Comparison of ENCODE assay signal across 8 mouse cellular contexts in the genomic region with DNA sequence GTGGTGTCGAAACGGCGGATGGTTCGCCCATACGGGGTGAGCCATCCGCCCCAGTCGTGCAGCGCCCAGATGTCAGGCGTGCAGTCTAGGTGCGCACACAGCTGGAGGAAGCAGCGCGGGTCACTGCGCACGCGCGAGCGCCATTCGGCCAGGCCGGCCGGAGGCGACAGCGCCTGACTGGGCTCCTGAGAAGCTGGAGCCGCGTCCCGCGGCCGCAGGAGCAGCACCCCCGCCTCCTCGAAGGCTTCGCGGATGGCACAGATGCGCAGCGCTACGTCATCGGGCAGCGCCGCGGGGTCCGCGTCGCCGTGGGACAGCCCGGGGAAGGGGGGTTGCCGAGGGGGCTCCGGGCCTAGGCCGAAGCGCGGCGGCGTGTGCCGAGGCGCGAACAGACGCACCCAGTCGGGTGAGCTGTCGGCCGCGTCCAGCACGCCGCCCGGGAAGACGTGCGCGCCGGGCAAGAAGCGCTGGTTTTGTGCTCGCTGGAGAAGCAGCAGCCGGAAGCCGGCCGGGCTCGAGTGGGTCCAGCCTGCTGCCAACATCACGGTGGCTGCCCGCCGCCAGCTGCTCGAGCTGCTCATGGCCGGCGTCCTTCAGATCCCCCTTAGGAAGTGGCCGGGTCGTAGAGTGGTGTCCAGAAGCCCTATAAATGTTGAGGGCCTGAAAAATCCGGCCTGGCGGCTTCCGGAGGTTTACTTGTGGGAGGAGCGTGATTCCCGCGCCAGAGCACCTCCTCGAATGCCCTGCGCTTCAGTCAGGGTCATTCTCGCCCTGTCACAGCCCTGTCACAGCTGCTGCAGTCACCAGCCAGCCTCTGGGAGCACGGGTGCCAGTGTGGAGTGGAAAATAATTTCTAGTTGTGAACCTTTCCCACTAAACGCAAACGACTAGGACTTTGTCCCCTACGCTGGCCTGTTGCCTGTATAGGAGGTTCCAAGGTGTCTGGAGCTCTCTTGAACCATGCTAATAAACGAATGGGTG. TPM values are rescaled to one million over a fixed set of nuclear protein-coding genes. Genes with fewer than 3 reads are reported as not detected.
DNase-seq lines count a peak whose midpoint lies in the region; ATAC-seq and TF ChIP-seq lines count a peak whose summit lies in the region.

No protein-coding gene starts in this region.

- peaks cover 7 to 21% of the 10 kb centered on the region in 2 experiments for H3K36me3 ChIP-seq in CH12.LX (replicated peaks in 1 of 2; ENCODE audit: control insufficient read depth in 1 of 2, insufficient read depth in 1 of 2, low read length in 1 of 2)
- H3K36me3 ChIP-seq in forebrain, embryonic 12.5 days (replicated peaks) = peaks cover 7% of the 10 kb centered on the region
- H3K36me3 ChIP-seq in liver, postnatal 0 days (replicated peaks; ENCODE audit: insufficient read depth, low read length) = peaks cover 8% of the 10 kb centered on the region
- H3K36me3 ChIP-seq in neural tube, embryonic 14.5 days (ENCODE audit: control insufficient read depth, insufficient read depth, low read length) = no peaks in the 10 kb centered on the region

- H3K4me2 ChIP-seq in CH12.LX (ENCODE audit: insufficient read depth, low read depth, poor library complexity, severe bottlenecking) = peak overlapping the region; percentile 52; the same call in 1 of the 2 replicates
- H3K4me2 ChIP-seq in forebrain, embryonic 12.5 days = peak overlapping the region; percentile 80
- H3K4me2 ChIP-seq in liver, postnatal 0 days (ENCODE audit: low read depth, low read length) = peak overlapping the region; percentile 97
- H3K4me2 ChIP-seq in neural tube, embryonic 14.5 days (ENCODE audit: low read depth, low read length) = peak overlapping the region; percentile 55

- in situ Hi-C loops in CH12.LX (cut with MboI; ENCODE audit: low pct_ligation_motif_present, low pct_unique_long_range_greater_than_20kb, low sequenced_read_pairs) = loop anchor here (25.0 kb wide), 1 partner anchor 168 kb away; a partner anchor contains a TSS

- dilution Hi-C loops in CH12.LX (cut with MboI; ENCODE audit: extremely low pct_ligation_motif_present, extremely low pct_unique_long_range_greater_than_20kb, low sequenced_read_pairs) = no loop called here

- 0 out of 2 replicates have a peak, but pooled peaks have one; percentile 20 for TF ChIP-seq EP300 in CH12.LX (IDR thresholded peaks at IDR 0.05; ENCODE audit: low read length)
- TF ChIP-seq EP300 in liver, postnatal 0 days (IDR thresholded peaks at IDR 0.05; ENCODE audit: low read depth) = 0 out of 2 replicates have a peak, but pooled peaks have one; percentile 29

- peak overlapping the region; percentile 77 for H3K27ac ChIP-seq in CH12.LX (ENCODE audit: insufficient read depth, low read depth)
- H3K27ac ChIP-seq in forebrain, embryonic 12.5 days = peak overlapping the region; percentile 94
- H3K27ac ChIP-seq in liver, postnatal 0 days (ENCODE audit: low read depth) = peak overlapping the region; percentile 97
- H3K27ac ChIP-seq in neural tube, embryonic 14.5 days (ENCODE audit: low read depth, low read length) = peak overlapping the region; percentile 97

- intact Hi-C loops in heart, postnatal 10 days (cut with DNase I) = loop anchor here (2.0 kb wide), 1 partner anchor 15 kb away; no protein-coding TSS in a partner anchor

- peak; percentile 85 for DNase-seq in CH12.LX (ENCODE audit: extremely low read depth)
- peak; percentile 75 for DNase-seq in c-Kit-positive CD71-positive TER-119-negative erythroid progenitor cells, embryonic 14.5 days (ENCODE audit: low read depth)
- peak; percentile 92 to 93 for DNase-seq in heart, postnatal 10 days
- DNase-seq in large intestine, adult 2 months (ENCODE audit: low read depth, low spot score) = peak; percentile 90
- DNase-seq in liver, postnatal 0 days = peak; percentile 91
- DNase-seq in testis, postnatal 10 days (ENCODE audit: low spot score) = peak; percentile 92

- peak overlapping the region; percentile 77 for H3K9ac ChIP-seq in CH12.LX (ENCODE audit: insufficient read depth, low read depth)
- peak overlapping the region; percentile 88 for H3K9ac ChIP-seq in forebrain, embryonic 12.5 days
- peak overlapping the region; percentile 92 for H3K9ac ChIP-seq in liver, postnatal 0 days (replicated peaks)
- H3K9ac ChIP-seq in neural tube, embryonic 14.5 days (replicated peaks; ENCODE audit: low read depth, low read length) = peak overlapping the region; percentile 91

- ATAC-seq in forebrain, embryonic 12.5 days (ENCODE audit: low FRiP score) = peak; percentile 94
- ATAC-seq in liver, postnatal 0 days = peak; percentile 80
- ATAC-seq in neural tube, embryonic 14.5 days (ENCODE audit: low read depth) = peak; percentile 95

- peak overlapping the region; percentile 86 to 94 (median 88) for H3K4me3 ChIP-seq in CH12.LX (replicated peaks in 1 of 3; ENCODE audit: low read depth in 2 of 3, low read length in 2 of 3, poor library complexity in 1 of 3)
- peak overlapping the region; percentile 76 for H3K4me3 ChIP-seq in forebrain, embryonic 12.5 days (replicated peaks)
- peak overlapping the region; percentile 85 for H3K4me3 ChIP-seq in liver, postnatal 0 days (ENCODE audit: low read depth, low read length)
- peak overlapping the region; percentile 73 for H3K4me3 ChIP-seq in neural tube, embryonic 14.5 days (ENCODE audit: low read depth, low read length)

- H3K27me3 ChIP-seq in CH12.LX (replicated peaks) = no peaks in the 10 kb centered on the region
- no peaks in the 10 kb centered on the region for H3K27me3 ChIP-seq in forebrain, embryonic 12.5 days
- H3K27me3 ChIP-seq in liver, postnatal 0 days (ENCODE audit: insufficient read depth, low read length) = no peaks in the 10 kb centered on the region
- H3K27me3 ChIP-seq in neural tube, embryonic 14.5 days (ENCODE audit: control insufficient read depth, insufficient read depth, low read length) = no peaks in the 10 kb centered on the region

- no peaks in the 10 kb centered on the region for H3K9me3 ChIP-seq in CH12.LX (replicated peaks; ENCODE audit: low read length)
- no peaks in the 10 kb centered on the region for H3K9me3 ChIP-seq in forebrain, embryonic 12.5 days
- H3K9me3 ChIP-seq in liver, postnatal 0 days (ENCODE audit: low read length) = no peaks in the 10 kb centered on the region
- H3K9me3 ChIP-seq in neural tube, embryonic 14.5 days (ENCODE audit: control insufficient read depth, low read length) = no peaks in the 10 kb centered on the region

- TF ChIP-seq POLR2A in CH12.LX (IDR thresholded peaks at IDR 0.05; ENCODE audit: low read depth, low read length) = peak; percentile 78

- 1% methylated on average over 85 of the region's 93 CpGs for WGBS in forebrain, embryonic 12.5 days
- under 1% methylated on average over 93 of the region's 93 CpGs for WGBS in large intestine, adult 2 months
- under 1% methylated on average over 79 of the region's 93 CpGs for WGBS in liver, postnatal 0 days (ENCODE audit: insufficient replicate concordance)
- WGBS in neural tube, embryonic 14.5 days = 1% methylated on average over 91 of the region's 93 CpGs

- no peak for TF ChIP-seq RAD21 in CH12.LX (IDR thresholded peaks at IDR 0.05; ENCODE audit: low read depth, low read length)

- no peak for TF ChIP-seq CTCF in CH12.LX (conservative IDR thresholded peaks at IDR 0.05 in 1 of 2, IDR thresholded peaks at IDR 0.05 in 1 of 2; ENCODE audit: low read depth in 2 of 2, low read length in 2 of 2)
- no peak for TF ChIP-seq CTCF in liver, postnatal 0 days (IDR thresholded peaks at IDR 0.05; ENCODE audit: low read depth)

- no peaks in the 10 kb centered on the region for H3K79me2 ChIP-seq in CH12.LX (replicated peaks; ENCODE audit: control insufficient read depth, extremely low read depth, insufficient read depth, poor library complexity, severe bottlenecking)

- peaks cover 0 to 14% of the 10 kb centered on the region in 2 experiments; a peak in 3 of 4 replicates for H3K4me1 ChIP-seq in CH12.LX (ENCODE audit: control insufficient read depth in 1 of 2, insufficient read depth in 2 of 2)
- H3K4me1 ChIP-seq in forebrain, embryonic 12.5 days = peaks cover 16% of the 10 kb centered on the region
- H3K4me1 ChIP-seq in liver, postnatal 0 days (ENCODE audit: insufficient read depth) = peaks cover 46% of the 10 kb centered on the region
- H3K4me1 ChIP-seq in neural tube, embryonic 14.5 days (ENCODE audit: control insufficient read depth, insufficient read depth, low read length) = no peaks in the 10 kb centered on the region

RNA-seq across cellular contexts. Expression of a gene that starts 0.6 kb away (rescaled TPM):
- total RNA-seq in CH12.LX (2012; rRNA removed) = 29.8 and 35.9 TPM in 2 replicates
- total RNA-seq in CH12.LX (2014; rRNA removed) = 128 and 130 TPM in 2 replicates
- polyA plus RNA-seq in CH12.LX (2012; ENCODE audit: insufficient read length, low read depth) = 42.7 and 58.0 TPM in 2 replicates
- 44.6 and 47.5 TPM in 2 replicates for polyA plus RNA-seq in forebrain, embryonic 12.5 days (2016; fragmentation: Nextera tagmentation; extraction: Ambion mirVana)
- 10 to 100 TPM; 74.6 to 83.4 TPM for total RNA-seq in heart, postnatal 10 days (2021)
- 26.7 and 36.3 TPM in 2 replicates for polyA plus RNA-seq in large intestine, adult 2 months (2012; rRNA removed)
- 79.4 and 79.9 TPM in 2 replicates for polyA plus RNA-seq in liver, postnatal 0 days (2015; fragmentation: Nextera tagmentation; extraction: Ambion mirVana)
- 107 and 137 TPM in 2 replicates for polyA plus RNA-seq in neural tube, embryonic 14.5 days (2014; fragmentation: Nextera tagmentation; extraction: Ambion mirVana)

RNA-seq across cellular contexts. Expression of a gene that starts 18.0 kb away (rescaled TPM):
- total RNA-seq in CH12.LX (2012; rRNA removed) (0.08 TPM in 1 of 2 replicates, not detected in the other), CH12.LX (2014; rRNA removed) (0.21 TPM in 1 of 2 replicates, not detected in the other)
- 0.19 and 0.42 TPM in 2 replicates for polyA plus RNA-seq in CH12.LX (2012; ENCODE audit: insufficient read length, low read depth)
- 0.12 and 0.17 TPM in 2 replicates for polyA plus RNA-seq in forebrain, embryonic 12.5 days (2016; fragmentation: Nextera tagmentation; extraction: Ambion mirVana)
- total RNA-seq in heart, postnatal 10 days (2021) = 1 to 10 TPM in 1 of 2 experiments, under 1 TPM in 1; 0.60 to 1.3 TPM
- polyA plus RNA-seq in large intestine, adult 2 months (2012; rRNA removed) = 0.08 and 0.21 TPM in 2 replicates
- 0.13 and 0.26 TPM in 2 replicates for polyA plus RNA-seq in liver, postnatal 0 days (2015; fragmentation: Nextera tagmentation; extraction: Ambion mirVana)
- 0.50 and 1.1 TPM in 2 replicates for polyA plus RNA-seq in neural tube, embryonic 14.5 days (2014; fragmentation: Nextera tagmentation; extraction: Ambion mirVana)

RNA-seq across cellular contexts. Expression of a gene that starts 29.9 kb away (rescaled TPM):
- 0.17 and 0.21 TPM in 2 replicates for total RNA-seq in CH12.LX (2012; rRNA removed)
- total RNA-seq in CH12.LX (2014; rRNA removed) = 0.05 and 0.11 TPM in 2 replicates
- 0.04 and 0.06 TPM in 2 replicates for polyA plus RNA-seq in CH12.LX (2012; ENCODE audit: insufficient read length, low read depth)
- 0.04 and 0.14 TPM in 2 replicates for polyA plus RNA-seq in forebrain, embryonic 12.5 days (2016; fragmentation: Nextera tagmentation; extraction: Ambion mirVana)
- under 1 TPM; 0.10 to 0.12 TPM for total RNA-seq in heart, postnatal 10 days (2021)
- 0.03 and 0.04 TPM in 2 replicates for polyA plus RNA-seq in large intestine, adult 2 months (2012; rRNA removed)
- polyA plus RNA-seq in liver, postnatal 0 days (2015; fragmentation: Nextera tagmentation; extraction: Ambion mirVana) = 0.02 TPM in 1 of 2 replicates, not detected in the other
- polyA plus RNA-seq in neural tube, embryonic 14.5 days (2014; fragmentation: Nextera tagmentation; extraction: Ambion mirVana) = 0.08 and 0.30 TPM in 2 replicates

RNA-seq across cellular contexts. Expression of a gene that starts 30.5 kb away (rescaled TPM):
- total RNA-seq in CH12.LX (2012; rRNA removed) (44.4 and 49.1 TPM in 2 replicates), CH12.LX (2014; rRNA removed) (33.4 and 39.0 TPM in 2 replicates)
- 38.6 and 39.7 TPM in 2 replicates for polyA plus RNA-seq in CH12.LX (2012; ENCODE audit: insufficient read length, low read depth)
- 33.4 and 36.7 TPM in 2 replicates for polyA plus RNA-seq in forebrain, embryonic 12.5 days (2016; fragmentation: Nextera tagmentation; extraction: Ambion mirVana)
- 10 to 100 TPM; 15.6 to 16.4 TPM for total RNA-seq in heart, postnatal 10 days (2021)
- 11.7 and 17.7 TPM in 2 replicates for polyA plus RNA-seq in large intestine, adult 2 months (2012; rRNA removed)
- 11.8 and 14.2 TPM in 2 replicates for polyA plus RNA-seq in liver, postnatal 0 days (2015; fragmentation: Nextera tagmentation; extraction: Ambion mirVana)
- 18.5 TPM in 2 replicates for polyA plus RNA-seq in neural tube, embryonic 14.5 days (2014; fragmentation: Nextera tagmentation; extraction: Ambion mirVana)

Comparison
In these comparisons a context has a peak if more than half of its experiments do, and no peak if none do; other contexts are left out.
1. Peak in every context shown above with its lines: DNase-seq, ATAC-seq, H3K4me3 ChIP-seq and H3K27ac ChIP-seq.